Mouse (Mus musculus): Measurements from ENCODE around the gene Cnot3. TPM values are rescaled to one million over a fixed set of nuclear protein-coding genes. Genes with fewer than 3 reads are reported as not detected.

The Cnot3 gene
- polyA plus RNA-seq (2012; ENCODE audit: low replicate concordance) = 337 and 537 TPM in 2 replicates

DNA sequence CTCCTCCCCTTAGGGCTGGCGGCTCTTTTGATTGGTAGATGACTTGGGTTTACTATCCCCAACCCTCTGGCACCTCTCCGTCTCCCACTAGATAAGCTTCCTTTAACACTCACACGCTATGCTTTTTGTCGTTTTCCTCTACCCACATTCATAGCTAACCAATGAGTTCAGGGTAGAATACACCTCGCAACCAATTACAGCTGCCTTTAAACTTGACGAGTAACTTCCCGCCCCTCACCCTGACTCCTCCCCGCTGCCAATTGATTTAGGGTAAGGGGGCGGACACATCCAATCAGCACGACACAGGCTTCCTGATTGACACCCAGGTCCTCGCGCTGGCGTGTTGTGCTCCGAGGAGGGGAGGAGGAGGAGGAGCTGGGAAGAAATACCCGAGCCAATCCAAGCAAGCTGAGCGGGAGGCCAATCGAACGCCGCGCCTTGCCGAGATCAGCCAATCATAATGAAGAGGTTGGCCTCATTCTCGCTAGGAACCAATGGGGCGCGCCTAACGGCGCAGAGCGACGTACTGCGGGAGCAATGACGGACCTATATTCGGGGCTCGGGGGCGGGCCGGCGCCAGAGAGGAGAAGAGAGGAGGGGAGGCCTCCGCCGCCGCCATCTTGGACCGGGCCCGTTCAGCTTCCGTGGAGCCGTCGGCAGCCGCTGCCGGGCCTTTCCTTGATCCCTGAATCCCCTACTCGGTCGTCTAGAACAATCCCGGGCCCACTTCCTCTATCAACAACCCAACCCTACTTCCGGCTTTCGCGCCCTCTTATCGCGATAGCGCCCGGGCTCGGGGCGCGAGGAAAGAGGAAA, at the start of gene Cnot3:
Cnot3 (plus strand) TSS at position 597 of the 816 bp plus-strand sequence.

DNA sequence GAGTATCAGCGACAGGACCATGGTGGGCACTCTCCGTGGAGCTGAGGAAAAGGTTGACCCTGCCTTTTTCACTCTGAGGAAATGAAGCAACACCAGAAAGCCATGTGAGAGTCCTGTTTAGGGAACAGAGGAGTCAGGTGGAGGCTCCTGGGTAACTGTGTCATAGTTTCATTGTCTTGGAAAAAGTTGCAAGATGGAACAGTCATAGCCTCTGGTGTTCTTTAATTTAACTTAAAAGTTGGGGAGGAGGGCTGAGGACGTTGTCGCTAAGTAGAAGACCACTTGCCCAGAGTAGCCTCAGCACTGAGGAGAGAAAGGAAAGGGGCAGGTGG, 29.0 kb upstream of the Cnot3 start, which contains the start of gene Oscar:
Oscar (minus strand) TSS at position 101 of the 332 bp plus-strand sequence.

DNA sequence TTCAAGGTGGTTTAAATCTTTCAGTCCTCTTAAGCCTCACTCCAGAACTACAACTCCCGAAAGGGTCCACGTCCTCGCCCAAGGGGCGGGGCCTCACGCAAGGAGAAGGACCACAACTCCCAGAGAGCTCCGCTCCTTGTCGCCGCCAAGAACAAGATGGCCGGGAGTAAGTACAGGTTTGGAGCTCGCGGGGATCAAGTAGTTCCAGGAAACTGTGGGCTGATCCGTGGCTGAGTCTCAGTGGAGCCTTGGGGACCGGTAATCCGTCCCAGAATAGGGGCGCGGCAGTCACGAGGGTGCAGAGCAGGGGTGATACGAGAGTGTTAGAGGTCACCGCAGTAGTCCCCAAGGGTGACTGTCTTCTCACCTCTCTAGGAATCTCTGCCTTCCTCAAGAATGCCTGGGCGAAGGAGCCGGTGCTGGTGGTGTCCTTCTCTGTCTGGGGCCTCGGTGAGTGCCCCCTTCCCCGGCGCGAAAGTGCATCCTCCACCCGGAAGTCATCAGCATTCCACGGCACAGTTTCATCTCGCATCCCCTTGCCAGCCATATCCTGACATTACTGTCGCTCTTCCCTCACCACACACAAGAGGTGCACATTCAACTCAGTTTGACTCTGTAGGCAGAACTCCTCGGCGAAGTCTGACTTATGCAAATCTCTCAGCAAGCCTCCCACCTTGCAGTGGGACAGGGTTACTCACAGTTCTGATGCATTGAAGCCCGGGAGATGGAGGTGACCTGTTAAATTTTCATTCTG, 27.6 kb upstream of the Cnot3 start, which contains the start of gene Ndufa3:
Ndufa3 (plus strand) TSS at position 132 of the 754 bp plus-strand sequence.

DNA sequence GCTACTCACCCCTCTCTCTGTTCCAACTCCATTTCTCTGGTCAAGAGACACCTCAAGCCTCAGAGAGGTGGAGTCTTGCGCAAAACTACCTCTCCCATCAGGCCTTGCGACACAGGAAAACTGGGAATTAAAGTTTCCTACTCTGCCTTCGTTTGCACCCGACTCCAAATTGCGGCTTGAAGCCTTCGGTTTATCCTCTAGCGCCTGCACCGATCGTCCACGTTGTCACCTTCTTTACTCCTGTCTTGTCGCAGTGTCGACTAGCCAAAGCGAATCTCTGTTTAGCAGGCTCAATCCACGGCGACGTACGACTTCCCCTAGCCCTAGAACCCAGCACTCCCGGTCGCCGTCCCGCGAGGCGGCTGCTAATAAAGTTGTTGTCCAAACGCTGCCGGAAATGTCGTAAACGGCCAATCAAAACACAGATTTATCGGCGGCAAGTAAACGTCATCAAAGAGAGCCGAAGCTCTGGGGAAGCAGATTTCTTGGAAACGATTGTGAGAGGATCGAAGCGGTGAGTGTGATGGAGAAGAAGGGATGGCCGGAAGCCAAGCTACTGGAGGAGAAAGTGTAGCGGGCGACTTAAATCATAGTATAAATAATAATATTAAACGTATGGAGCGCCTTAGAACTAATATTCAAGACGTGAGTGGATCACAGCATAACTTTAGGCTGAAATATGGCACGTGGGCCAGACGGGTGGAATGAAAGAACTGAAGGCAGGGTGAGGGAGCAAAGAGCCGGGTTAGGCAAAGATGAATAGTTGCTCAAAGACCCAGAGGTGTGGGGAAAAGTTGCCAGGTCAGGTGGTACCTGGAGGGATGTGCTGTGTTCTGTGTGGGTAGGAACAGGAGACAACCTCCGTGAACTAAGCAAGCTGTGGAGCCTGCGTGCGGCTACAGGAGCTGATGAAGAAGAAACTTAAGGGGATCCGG, 15.3 kb upstream of the Cnot3 start, which contains the start of the genes Tfpt and Prpf31:
Tfpt (minus strand) TSS at position 387 of the 935 bp plus-strand sequence.
Prpf31 (plus strand) TSS at position 443 of the 935 bp plus-strand sequence.

DNA sequence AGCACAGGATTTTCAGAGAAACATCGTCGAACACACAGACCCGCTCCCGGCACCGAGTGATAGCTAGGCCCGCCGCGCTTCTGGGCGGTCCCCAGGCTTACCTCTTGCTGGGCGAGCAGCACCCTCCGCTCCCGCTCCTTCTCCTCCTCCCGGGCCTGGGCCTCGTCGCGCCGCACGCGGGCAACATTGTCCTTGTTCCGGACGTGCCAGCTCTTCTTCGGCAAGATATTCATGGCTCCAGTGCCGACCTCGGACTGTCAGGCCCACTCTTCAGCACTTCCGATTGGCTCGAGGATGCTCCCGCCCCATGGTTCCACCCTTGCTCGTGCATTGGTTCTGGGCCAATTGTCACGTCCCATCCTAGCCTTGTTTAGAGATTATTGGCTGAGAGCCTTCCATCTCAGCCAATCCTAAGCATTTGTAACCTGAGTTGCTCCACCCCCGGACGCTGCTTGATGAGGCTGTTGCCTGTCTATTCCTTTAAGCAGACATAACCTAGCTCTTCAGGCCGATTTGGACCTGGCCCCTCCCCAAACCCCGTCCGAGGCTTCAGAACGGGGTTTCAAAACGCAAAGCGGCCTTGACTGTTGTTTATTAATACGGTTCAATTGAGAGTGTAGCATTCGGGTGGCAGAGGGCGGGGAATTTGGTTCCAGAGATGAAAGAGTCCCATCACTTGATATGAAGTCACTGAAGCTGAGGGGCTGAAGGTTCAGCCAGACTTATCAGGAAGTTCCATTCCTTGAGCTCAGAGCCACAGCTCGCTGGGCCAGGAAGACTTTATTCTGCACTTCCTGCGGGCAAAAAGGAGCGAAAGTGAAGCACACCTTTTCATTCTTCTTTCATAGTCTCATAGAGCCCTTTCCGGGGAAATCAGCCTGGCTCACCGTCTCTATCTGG, 20.4 kb downstream of the Cnot3 start, which contains the start of gene Leng1:
Leng1 (minus strand) TSS at position 626 of the 900 bp plus-strand sequence.

DNA sequence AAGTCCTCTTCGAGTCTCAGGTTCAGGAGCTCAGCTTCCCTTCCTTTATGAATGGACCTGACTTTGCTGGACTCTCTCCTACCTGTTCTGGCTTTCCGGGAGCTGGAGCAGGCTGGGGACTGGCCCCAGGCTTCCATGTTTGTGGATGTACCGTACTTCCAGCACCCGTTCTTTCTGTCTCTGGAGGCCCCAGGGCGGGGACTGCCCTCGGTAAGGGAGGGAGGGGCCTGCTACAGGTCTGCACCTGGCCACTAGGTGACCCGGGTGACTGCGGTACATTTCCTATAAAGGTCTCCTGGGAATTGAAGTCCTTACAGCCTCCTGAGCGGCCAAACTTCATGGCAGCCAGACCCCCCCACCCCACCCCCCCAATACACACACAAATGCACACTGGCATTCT, 32.3 kb downstream of the Cnot3 start, which contains the start of gene Tmc4:
Tmc4 (minus strand) TSS at position 212 of the 400 bp plus-strand sequence.

DNA sequence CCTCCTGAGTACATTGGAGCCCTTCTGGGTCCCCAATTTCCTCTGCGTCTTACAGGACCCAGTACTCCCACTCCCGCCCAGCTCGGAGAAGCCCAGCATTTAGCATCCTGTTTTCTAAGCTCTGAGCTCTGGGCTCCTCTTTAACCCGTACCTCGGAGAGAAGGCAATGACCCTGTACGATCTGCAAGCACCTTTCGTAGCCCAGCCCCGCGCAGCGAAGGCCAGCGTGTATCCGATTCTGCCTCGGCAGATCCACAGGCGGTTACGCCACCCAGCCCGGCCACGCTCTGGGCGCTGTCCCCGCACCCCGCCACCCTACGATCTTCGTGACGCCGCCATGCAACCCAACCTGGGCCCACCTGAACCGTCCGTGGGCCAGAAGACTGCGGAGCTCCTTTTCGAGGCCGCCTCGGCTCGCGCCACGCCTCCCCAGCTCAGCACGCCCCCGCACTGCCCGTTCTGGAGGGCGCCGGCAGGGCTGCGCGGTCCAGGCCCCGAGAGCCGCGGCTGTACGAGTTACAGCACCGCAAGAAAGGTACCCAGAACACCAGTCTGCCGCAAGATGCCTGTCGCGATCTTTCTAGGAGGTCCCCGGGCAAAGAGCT, 47.4 kb downstream of the Cnot3 start, which contains the start of gene Tsen34:
Tsen34 (plus strand) TSS at position 482 of the 605 bp plus-strand sequence.

DNA sequence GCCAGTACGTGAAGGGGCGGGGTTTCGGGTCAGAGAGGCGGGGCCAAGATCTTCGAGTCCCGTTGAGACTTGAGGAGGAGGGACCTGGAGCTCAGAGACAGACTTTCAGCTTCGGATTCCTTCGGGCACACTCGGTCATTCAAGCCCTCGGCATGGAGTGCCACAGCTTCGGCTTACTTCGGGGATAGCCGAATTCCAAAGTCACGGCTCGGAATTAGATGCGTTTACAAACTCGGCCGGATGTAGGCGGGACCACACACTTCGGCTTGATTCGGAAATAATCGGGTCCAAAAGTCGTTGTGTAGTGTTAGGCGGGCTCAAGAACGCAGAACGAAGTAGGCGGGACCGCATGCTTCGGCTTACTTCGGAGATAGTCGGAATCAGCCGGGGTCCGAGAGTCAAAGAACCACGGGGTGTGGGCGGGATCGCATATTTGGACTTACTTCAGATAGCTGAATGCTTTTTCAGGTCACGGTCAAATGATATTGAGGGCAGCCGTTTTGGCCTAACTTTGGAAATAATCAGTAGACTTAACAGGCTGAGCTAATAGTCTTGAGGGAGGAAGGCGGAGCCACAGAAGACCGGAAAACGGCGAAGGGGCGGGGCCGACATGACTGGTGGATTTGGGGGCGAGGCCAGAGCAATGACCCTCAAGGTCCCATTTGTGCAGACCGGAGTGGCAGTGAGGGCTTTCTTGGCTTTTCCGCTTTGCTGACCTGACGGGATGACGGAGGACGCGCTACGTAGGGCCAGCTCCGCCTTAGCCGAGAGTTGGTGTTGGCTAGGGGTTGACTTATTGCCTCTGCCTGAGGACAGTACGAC, 48.1 kb downstream of the Cnot3 start, which contains the start of gene Mboat7:
Mboat7 (minus strand) TSS at position 537 of the 822 bp plus-strand sequence.

DNA sequence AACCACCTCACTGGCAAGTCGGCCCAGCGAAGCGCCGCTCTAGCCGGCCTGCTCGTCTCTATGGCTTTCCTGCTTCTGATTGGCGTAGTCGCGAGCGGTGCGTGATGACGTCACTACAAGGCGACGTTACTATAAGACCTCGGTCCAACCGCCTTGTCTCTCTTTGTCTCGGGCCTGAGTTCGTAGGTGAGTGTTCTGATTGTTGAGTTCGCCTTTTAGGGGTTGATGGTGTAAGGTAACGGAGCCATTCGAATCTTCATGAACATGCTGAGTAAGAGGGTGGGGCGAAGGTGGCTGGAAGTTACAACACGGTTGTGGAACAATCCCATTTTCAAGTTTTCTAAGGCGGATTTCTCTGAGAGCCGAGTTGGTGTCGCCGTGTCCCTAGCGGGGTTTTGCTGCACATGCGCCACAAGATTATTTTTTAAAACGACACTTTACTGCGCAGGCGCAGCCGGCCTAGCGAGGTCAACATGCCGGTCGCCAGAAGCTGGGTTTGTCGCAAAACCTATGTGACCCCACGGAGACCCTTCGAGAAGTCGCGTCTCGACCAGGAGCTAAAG, 58.9 kb downstream of the Cnot3 start, which contains the start of gene Rps9:
Rps9 (plus strand) TSS at position 115 of the 563 bp plus-strand sequence.

Other genes starting within 250 kb of the Cnot3 start
- gene Cacng6, start 221.1 kb upstream of the Cnot3 start, polyA plus RNA-seq (2012; ENCODE audit: low replicate concordance) = 0.56 TPM in 1 of 2 replicates, not detected in the other
- 0.34 and 0.93 TPM in 2 replicates for gene Tarm1, start 142.6 kb upstream of the Cnot3 start, polyA plus RNA-seq (2012; ENCODE audit: low replicate concordance)
- not detected in 2 replicates for gene Oscar, start 29.1 kb upstream of the Cnot3 start, polyA plus RNA-seq (2012; ENCODE audit: low replicate concordance)
- 27.0 and 40.6 TPM in 2 replicates for gene Ndufa3, start 27.9 kb upstream of the Cnot3 start, polyA plus RNA-seq (2012; ENCODE audit: low replicate concordance)
- 20.6 and 34.3 TPM in 2 replicates for gene Tfpt, start 15.3 kb upstream of the Cnot3 start, polyA plus RNA-seq (2012; ENCODE audit: low replicate concordance)
- 11.3 and 22.6 TPM in 2 replicates for gene Prpf31, start 15.3 kb upstream of the Cnot3 start, polyA plus RNA-seq (2012; ENCODE audit: low replicate concordance)
- 12.3 and 12.7 TPM in 2 replicates for gene Leng1, start 20.6 kb downstream of the Cnot3 start, polyA plus RNA-seq (2012; ENCODE audit: low replicate concordance)
- 5.6 and 9.1 TPM in 2 replicates for gene Tmc4, start 32.3 kb downstream of the Cnot3 start, polyA plus RNA-seq (2012; ENCODE audit: low replicate concordance)
- 53.9 and 185 TPM in 2 replicates for gene Tsen34, start 47.6 kb downstream of the Cnot3 start, polyA plus RNA-seq (2012; ENCODE audit: low replicate concordance)
- gene Mboat7, start 48.3 kb downstream of the Cnot3 start, polyA plus RNA-seq (2012; ENCODE audit: low replicate concordance) = 125 and 266 TPM in 2 replicates
- gene Rps9, start 58.7 kb downstream of the Cnot3 start, polyA plus RNA-seq (2012; ENCODE audit: low replicate concordance) = 144 and 1,440 TPM in 2 replicates
- gene Pirb, start 75.1 kb downstream of the Cnot3 start, polyA plus RNA-seq (2012; ENCODE audit: low replicate concordance) = 24.2 and 41.3 TPM in 2 replicates
- gene Gm15448, start 180.4 kb downstream of the Cnot3 start, polyA plus RNA-seq (2012; ENCODE audit: low replicate concordance) = 0.24 and 0.38 TPM in 2 replicates
- 2.6 and 2.7 TPM in 2 replicates for gene Pira2, start 199.8 kb downstream of the Cnot3 start, polyA plus RNA-seq (2012; ENCODE audit: low replicate concordance)

Data from hematopoietic multipotent progenitor cell, adult 10-12 weeks (in vitro differentiated cells).